Mouse (Mus musculus) left cerebral cortex, postnatal 36 days (tissue): Measurements from ENCODE around the gene Prx. TPM values are rescaled to one million over a fixed set of nuclear protein-coding genes. Genes with fewer than 3 reads are reported as not detected.

Source experiments
- DNase-seq, 2 experiments: peaks; one replicate each; pipeline ENCODE4 v3.0.0; 2021 to 2022; ENCODE audit warnings: low spot score in 2 of 2, mixed read lengths in 1 of 2
- intact Hi-C: fragments of 180-260 bp; cut with DNase I; formaldehyde crosslinking; loops from one replicate; pipeline ENCODE4 v1.15.1; 2025
- total RNA-seq, 2 experiments: library from RNA; stranded (reverse); gene quantifications; 2 replicates each; pipeline ENCODE4 v1.2.3; 2021

Prx gene
- total RNA-seq, 2 experiments from 2014 or later: 0.25 to 0.48 TPM

DNA sequence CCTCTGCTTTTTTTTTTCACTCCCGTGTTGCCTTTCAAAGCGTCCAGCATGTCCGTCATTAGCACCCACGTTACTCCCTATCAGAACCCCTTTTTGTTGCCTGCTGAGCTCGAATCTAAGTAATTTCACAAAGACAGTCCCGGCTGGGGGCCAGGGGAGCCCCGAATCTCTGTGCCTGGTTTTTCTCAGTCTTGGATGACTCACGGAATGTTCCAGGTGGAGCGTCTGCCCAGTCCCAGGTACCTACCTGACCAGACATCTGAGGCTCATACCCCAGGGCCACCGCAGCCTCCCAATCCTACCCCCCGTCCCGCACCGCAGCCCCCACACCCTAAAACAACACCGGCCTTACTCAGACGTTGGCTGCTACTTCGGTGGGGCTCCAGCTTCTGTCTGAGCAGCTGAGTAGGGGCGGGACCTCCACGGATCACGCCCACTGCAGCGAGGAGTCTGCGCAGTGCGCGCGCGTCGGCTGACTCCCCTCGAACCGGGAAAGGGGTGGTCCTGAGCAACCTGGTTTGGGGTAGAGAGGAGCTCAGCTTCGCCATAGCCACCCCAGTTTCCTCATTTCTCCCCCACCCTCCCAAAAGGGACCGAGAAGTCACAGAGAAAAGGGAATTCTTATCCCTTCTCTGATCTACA, 43.4 kb downstream of the Prx start:
- peak; percentile 90 to 93 for DNase-seq

DNA sequence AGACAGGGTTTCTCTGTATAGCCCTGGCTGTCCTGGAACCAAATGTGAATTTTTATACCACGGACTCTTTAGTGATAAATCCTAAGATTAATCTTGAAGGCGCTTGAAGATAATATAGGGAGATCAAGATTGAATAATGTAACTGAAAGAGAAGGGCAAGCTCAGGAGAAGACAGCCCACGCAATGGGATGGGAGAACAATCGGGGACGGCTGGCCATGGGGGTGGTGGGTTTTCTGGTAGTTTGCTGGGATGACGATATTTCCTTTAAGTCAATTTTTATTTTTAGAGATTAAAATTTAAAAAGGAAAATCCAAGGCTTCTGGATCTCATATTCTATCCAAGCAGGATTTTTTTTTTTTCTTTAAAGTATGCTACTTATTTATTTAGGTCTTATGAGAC, 43.9 kb downstream of the Prx start:
- intact Hi-C loops: loop anchor here (5.0 kb wide), 1 partner anchor 96 kb away; the partner anchor contains the start of genes Blvrb and Sptbn4
- no peak for DNase-seq

More for the DNA sequence above, 43.4 kb downstream of the Prx start:
- intact Hi-C loops: loop anchor here (5.0 kb wide), 1 partner anchor 95 kb away; the partner anchor contains the start of genes Blvrb and Sptbn4

DNA sequence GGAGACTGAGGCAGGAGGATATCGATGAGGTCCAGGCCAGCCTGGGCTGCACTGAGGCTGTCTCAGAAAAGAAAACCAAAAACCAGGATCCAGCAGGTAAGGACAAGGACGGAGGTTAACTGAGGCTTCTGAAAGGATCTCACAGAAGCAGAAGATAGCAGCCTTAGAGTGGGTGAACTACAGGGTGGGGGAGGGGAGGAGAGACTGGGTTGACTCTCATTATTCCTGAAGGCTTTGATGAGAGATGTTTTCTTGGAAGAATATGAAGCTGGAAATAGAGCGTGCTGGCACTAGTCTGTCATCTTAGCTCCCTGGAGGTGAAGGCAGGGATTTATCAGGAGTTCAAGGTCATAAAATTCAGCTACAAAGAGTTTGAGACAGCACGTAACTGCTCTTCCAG, 44.7 kb downstream of the Prx start:
- DNase-seq: no peak
- intact Hi-C loops: loop anchor here (5.0 kb wide), 1 partner anchor 97 kb away; the partner anchor contains the start of genes Blvrb and Sptbn4

DNA sequence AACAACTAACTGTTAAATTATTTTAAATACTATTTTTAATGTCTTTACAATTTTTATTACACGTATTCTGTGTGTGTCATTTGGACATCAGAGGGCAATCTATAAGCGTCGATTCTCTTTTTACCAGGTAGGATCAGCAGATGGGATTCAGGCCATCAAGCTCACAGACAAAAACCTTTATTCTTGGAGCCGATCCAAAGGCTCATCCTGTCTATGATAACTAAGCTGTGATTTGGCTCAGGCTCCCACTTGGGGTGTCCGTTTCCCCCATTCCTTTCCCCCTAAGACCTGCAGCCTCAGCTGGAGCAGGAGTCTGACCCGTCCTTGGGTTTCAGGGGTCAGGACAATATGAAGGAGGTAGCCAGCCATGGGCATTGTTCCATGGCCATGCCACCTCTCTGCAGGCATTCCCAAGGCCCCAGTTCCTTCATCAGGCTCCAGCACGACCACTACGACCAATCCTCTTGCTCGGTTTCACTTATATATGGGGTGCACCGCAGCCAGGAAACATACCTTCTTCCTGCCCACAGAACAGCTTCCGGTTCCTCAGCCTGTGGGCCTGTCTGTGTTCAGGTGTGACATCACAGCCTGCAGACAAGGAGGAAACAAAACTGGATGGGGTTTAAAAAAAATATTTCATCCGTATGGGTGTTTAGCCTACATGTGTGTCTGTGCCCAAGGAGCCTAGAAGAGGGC, 45.7 kb downstream of the Prx start:
- DNase-seq: no peak
- intact Hi-C loops: loop anchor here (5.0 kb wide), 1 partner anchor 98 kb away; the partner anchor contains the start of genes Blvrb and Sptbn4

DNA sequence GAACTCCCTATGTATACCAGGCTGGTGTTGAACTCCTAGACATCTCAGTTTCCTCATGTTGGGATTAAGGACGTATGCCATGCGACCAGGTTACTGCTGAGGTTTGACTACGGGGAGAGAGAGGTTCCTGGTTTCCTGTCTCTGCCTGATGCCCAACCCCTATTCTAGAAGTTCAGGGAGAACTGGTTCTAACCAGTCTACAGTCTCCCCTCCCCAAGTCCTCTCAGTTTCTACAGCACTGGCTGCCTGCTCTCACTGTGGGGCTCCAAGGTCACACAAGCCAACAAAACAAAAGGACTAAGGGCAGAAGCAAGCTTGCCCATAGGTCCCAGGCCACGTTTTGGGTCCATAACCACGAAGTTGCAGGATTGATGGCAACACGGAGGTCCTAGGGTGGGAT, 50.5 kb downstream of the Prx start:
- intact Hi-C loops: no loop called here
- no peak for DNase-seq

DNA sequence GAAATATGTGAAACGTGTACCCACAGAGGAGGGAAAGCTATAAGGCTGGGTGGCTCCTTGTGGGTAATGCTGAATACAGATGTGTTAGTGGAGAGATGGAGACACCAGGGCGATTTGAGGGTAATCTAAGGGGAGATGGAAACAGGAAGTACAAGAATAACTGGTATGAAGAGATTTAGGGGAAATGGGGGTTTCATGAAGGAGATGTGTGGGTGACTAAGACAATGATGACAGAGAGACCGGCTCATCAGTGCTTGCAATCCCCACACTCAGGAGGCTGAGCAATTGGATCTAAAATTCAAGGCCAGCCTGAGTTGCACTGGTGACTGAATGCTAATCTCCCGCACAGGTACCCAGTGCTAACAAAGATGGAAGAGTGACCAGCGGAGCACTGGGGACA, 52.9 kb downstream of the Prx start:
- intact Hi-C loops: no loop called here
- DNase-seq: no peak

DNA sequence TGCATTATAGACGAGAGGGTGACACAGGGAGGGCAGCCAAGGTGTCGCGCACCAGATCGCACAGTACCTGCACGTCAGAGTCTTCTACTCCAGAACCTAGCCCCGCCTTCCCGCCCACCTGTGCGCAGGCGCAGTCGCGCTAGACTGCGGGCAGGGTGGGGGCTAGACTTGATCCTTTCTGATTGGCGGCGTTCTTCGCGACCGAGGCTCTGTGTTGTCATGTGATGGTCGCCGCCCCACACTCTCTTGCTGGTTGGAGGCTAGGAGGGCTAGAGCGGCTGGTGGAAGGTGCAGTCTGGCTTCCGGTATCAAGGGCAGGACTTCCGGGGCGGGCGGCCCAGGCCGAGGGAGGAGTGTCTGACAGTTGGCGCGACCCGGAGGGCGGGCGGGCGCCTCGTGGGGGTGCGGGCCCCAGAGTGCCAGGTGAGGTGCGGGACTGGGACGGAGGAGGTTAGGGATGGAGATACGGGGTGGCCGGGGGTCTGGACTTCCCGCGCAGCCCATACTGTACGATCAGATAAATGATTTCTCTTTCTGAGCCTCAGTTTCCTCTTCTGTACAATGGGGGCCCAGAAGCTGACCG, 53.9 kb downstream of the Prx start, which contains the start of the genes Pld3 and 2310022A10Rik:
TSS of gene Pld3 (minus strand) at position 288 of the 583 bp plus-strand sequence.
TSS of gene 2310022A10Rik (plus strand) at position 303 of the 583 bp plus-strand sequence.
- peak; percentile 97 to 98 for DNase-seq
- intact Hi-C loops: no loop called here

DNA sequence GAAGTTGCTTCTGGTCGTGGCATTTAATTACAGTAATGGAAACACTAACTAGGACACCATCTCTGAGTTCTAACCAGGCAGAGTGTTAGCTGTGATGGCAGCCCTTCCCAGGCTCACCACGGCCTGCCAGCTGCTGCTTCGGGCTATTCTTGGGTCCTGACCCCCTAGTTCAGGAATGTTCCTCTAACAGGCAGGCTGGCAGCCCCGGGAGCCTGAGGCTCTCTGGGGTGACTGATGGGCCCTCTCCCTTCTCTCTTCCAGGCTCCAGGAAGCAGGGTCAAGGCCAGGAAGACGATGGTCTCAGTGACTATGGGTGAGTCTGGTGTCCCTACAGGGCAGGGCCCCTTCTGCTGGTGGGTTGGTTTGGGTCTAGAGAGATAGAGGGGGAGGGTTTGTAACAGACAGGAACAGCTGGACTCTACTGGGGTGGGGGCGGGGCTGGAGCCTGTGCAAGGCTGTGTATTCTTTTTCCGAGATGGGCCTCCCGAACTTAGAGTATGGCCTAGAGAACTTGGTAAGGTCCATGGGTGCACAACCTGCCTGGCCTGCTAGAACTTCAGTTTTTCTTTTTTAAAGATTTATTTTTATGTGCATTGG, 61.3 kb downstream of the Prx start:
- intact Hi-C loops: no loop called here
- DNase-seq: no peak

DNA sequence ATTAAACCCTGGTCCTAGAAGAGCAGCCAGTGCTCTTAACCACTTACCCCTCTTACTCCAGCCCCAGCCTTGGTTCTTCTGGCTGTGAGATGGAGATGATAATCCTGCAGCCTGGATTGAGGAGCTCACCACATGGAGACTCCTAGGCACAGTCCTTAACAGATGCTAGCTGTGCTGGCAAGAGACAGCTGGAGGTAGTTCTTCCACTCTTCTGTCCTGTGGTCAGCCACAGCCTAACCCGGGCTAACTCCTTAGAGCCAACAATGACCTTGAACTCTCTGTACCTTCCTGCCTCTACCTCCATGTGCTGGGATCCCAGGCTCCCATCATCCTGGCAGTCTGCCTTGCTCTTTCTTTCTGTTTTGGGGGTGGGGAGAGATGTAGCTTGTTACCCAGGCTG, 61.9 kb downstream of the Prx start:
- no peak for DNase-seq
- intact Hi-C loops: no loop called here

Other genes with a start within 250 kb of the Prx start
- 100 to 1,000 TPM; 107 to 127 TPM for gene Numbl, start 240.9 kb upstream of the Prx start, total RNA-seq
- gene Ltbp4, start 161.6 kb upstream of the Prx start, total RNA-seq: 10 to 100 TPM; 36.3 to 50.7 TPM
- gene Shkbp1, start 143.3 kb upstream of the Prx start, total RNA-seq: 10 to 100 TPM; 12.4 to 35.7 TPM
- not detected for gene Gm20479, start 141.9 kb upstream of the Prx start, total RNA-seq
- gene Sptbn4, start 51.6 kb upstream of the Prx start, total RNA-seq: 100 to 1,000 TPM; 124 to 166 TPM
- 10 to 100 TPM; 17.0 to 18.0 TPM for gene Blvrb, start 51.3 kb upstream of the Prx start, total RNA-seq
- gene Sertad3, start 25.6 kb upstream of the Prx start, total RNA-seq: 1 to 10 TPM; 2.7 to 2.8 TPM
- 10 to 100 TPM; 17.2 to 20.0 TPM for gene Sertad1, start 12.4 kb upstream of the Prx start, total RNA-seq
- gene Hipk4, start 23.9 kb downstream of the Prx start, total RNA-seq: under 1 TPM in 1 of 2 experiments, not detected in 1; 0.22 TPM
- 100 to 1,000 TPM; 818 to 936 TPM for gene Pld3, start 53.9 kb downstream of the Prx start, total RNA-seq
- 10 to 100 TPM; 29.4 to 31.1 TPM for gene 2310022A10Rik, start 53.9 kb downstream of the Prx start, total RNA-seq
- gene Akt2, start 92.2 kb downstream of the Prx start, total RNA-seq: 100 to 1,000 TPM; 113 to 124 TPM
- gene Ttc9b, start 154.6 kb downstream of the Prx start, total RNA-seq: 100 to 1,000 TPM; 113 to 155 TPM
- 100 to 1,000 TPM; 213 to 246 TPM for gene Map3k10, start 175.3 kb downstream of the Prx start, total RNA-seq
- 10 to 100 TPM in 1 of 2 experiments, 1 to 10 TPM in 1; 8.1 to 10.7 TPM for gene Zfp607b, start 190.0 kb downstream of the Prx start, total RNA-seq
- 10 to 100 TPM; 33.6 to 36.7 TPM for gene Zfp60, start 232.1 kb downstream of the Prx start, total RNA-seq